Mouse (Mus musculus): ENCODE results near the gene Pds5a. TPM values are rescaled to one million over a fixed set of nuclear protein-coding genes. Genes with fewer than 3 reads are reported as not detected.

Pds5a gene
- total and polyA plus RNA-seq, 3 experiments: 87.3 to 188 (median 88.0) TPM

- DNase-seq (ENCODE audit: low read depth, low spot score): peak; percentile 56
- no peak overlapping the region for H3K4me3 ChIP-seq (ENCODE audit: control insufficient read depth in 1 of 2, insufficient read depth in 1 of 2, low read depth in 2 of 2, low read length in 2 of 2)
- no peaks in the 10 kb centered on the region for H3K27me3 ChIP-seq (ENCODE audit: control insufficient read depth in 1 of 2, insufficient read depth in 2 of 2, low read length in 2 of 2)
- H3K9me3 ChIP-seq (replicated peaks; ENCODE audit: insufficient read depth, low read length): no peaks in the 10 kb centered on the region
- peaks cover 3 to 7% of the 10 kb centered on the region in 2 experiments; a peak in 2 of 4 replicates for H3K4me1 ChIP-seq (ENCODE audit: control insufficient read depth in 1 of 2, insufficient read depth in 2 of 2, low read length in 2 of 2)
- no peaks in the 10 kb centered on the region for H3K79me2 ChIP-seq (ENCODE audit: control insufficient read depth, insufficient read depth, low read length, poor library complexity)
- no peak overlapping the region for H3K9ac ChIP-seq (ENCODE audit: control insufficient read depth, low read depth, low read length, poor library complexity, severe bottlenecking)
- H3K36me3 ChIP-seq (ENCODE audit: control insufficient read depth in 1 of 2, insufficient read depth in 2 of 2, low read length in 2 of 2): peaks cover 0 to 3% of the 10 kb centered on the region in 2 experiments; a peak in 2 of 4 replicates
- H3K27ac ChIP-seq (ENCODE audit: control insufficient read depth, low read depth, low read length): 0 out of 2 replicates have a peak overlapping the region, but pooled peaks have one; percentile 3
- TF ChIP-seq HCFC1 (IDR thresholded peaks at IDR 0.05; ENCODE audit: low read depth, low read length) (no peak), TBP (IDR thresholded peaks at IDR 0.05; ENCODE audit: low read depth, low read length) (0 out of 2 replicates have a peak, but pooled peaks have one; percentile 12), NELFE (IDR thresholded peaks at IDR 0.05; ENCODE audit: low read depth, low read length) (peak; percentile 29; the same call in 1 of the 2 replicates), ELF1 (IDR thresholded peaks at IDR 0.05; ENCODE audit: low read depth, low read length) (no peak), EP300 (IDR thresholded peaks at IDR 0.05; ENCODE audit: low read depth in 1 of 2, low read length in 2 of 2) (no peak), MAZ (IDR thresholded peaks at IDR 0.05; ENCODE audit: low read depth, low read length) (no peak), MAFK (IDR thresholded peaks at IDR 0.05; ENCODE audit: borderline replicate concordance, low read depth, low read length) (no peak)
Measured at GRCm38 (mm10) chr5:65739366-65739765, 41.3 kb upstream of the Pds5a start.

- H3K4me3 ChIP-seq (ENCODE audit: control insufficient read depth in 1 of 2, insufficient read depth in 1 of 2, low read depth in 2 of 2, low read length in 2 of 2): no peak overlapping the region
- H3K79me2 ChIP-seq (ENCODE audit: control insufficient read depth, insufficient read depth, low read length, poor library complexity): no peaks in the 10 kb centered on the region; the same call in 1 of the 2 replicates
- peaks cover 14 to 21% of the 10 kb centered on the region in 2 experiments for H3K4me1 ChIP-seq (ENCODE audit: control insufficient read depth in 1 of 2, insufficient read depth in 2 of 2, low read length in 2 of 2)
Measured at GRCm38 (mm10) chr5:65735601-65736000, 37.5 kb upstream of the Pds5a start.

GRCm38 (mm10) chr5:65731173-65732007, 33.3 kb upstream of the Pds5a start:
- no peaks in the 10 kb centered on the region for H3K9me3 ChIP-seq (replicated peaks; ENCODE audit: insufficient read depth, low read length)
- H3K4me3 ChIP-seq (ENCODE audit: control insufficient read depth in 1 of 2, insufficient read depth in 1 of 2, low read depth in 2 of 2, low read length in 2 of 2): no peak overlapping the region
- no peaks in the 10 kb centered on the region for H3K27me3 ChIP-seq (ENCODE audit: control insufficient read depth in 1 of 2, insufficient read depth in 2 of 2, low read length in 2 of 2)
- peak; percentile 98 for DNase-seq (ENCODE audit: low read depth, low spot score)
- H3K36me3 ChIP-seq (ENCODE audit: control insufficient read depth in 1 of 2, insufficient read depth in 2 of 2, low read length in 2 of 2): peaks cover 0 to 20% of the 10 kb centered on the region in 2 experiments; a peak in 2 of 4 replicates
- peak overlapping the region; percentile 98 for H3K27ac ChIP-seq (ENCODE audit: control insufficient read depth, low read depth, low read length)
- peak overlapping the region; percentile 65 for H3K9ac ChIP-seq (ENCODE audit: control insufficient read depth, low read depth, low read length, poor library complexity, severe bottlenecking)
- peaks cover 17 to 30% of the 10 kb centered on the region in 2 experiments for H3K4me1 ChIP-seq (ENCODE audit: control insufficient read depth in 1 of 2, insufficient read depth in 2 of 2, low read length in 2 of 2)
- H3K79me2 ChIP-seq (ENCODE audit: control insufficient read depth, insufficient read depth, low read length, poor library complexity): no peaks in the 10 kb centered on the region; the same call in 1 of the 2 replicates
- TF ChIP-seq UBTF (IDR thresholded peaks at IDR 0.05; ENCODE audit: borderline replicate concordance, insufficient read depth, low read depth, low read length): no peak
- TF ChIP-seq MEF2A (IDR thresholded peaks at IDR 0.05; ENCODE audit: extremely low read depth, insufficient replicate concordance, low read depth, low read length, poor library complexity, severe bottlenecking): no peak
- TF ChIP-seq KAT2A (conservative IDR thresholded peaks at IDR 0.05; ENCODE audit: low read depth, low read length): no peak
- TF ChIP-seq GATA1 (IDR thresholded peaks at IDR 0.05; ENCODE audit: low read depth, low read length): peak; percentile 96
- peak; percentile 86 for TF ChIP-seq RCOR1 (IDR thresholded peaks at IDR 0.05; ENCODE audit: low read depth, low read length)
- TF ChIP-seq TAL1 (IDR thresholded peaks at IDR 0.05; ENCODE audit: low read length): peak; percentile 98
- TF ChIP-seq ZNF384 (IDR thresholded peaks at IDR 0.05; ENCODE audit: low read depth, low read length): no peak
- peak; percentile 94 for TF ChIP-seq ETS1 (IDR thresholded peaks at IDR 0.05; ENCODE audit: low read depth, low read length)
- TF ChIP-seq ZC3H11A (IDR thresholded peaks at IDR 0.05; ENCODE audit: low read depth, low read length): no peak
- TF ChIP-seq HCFC1 (IDR thresholded peaks at IDR 0.05; ENCODE audit: low read depth, low read length): no peak
- TF ChIP-seq TCF12 (IDR thresholded peaks at IDR 0.05; ENCODE audit: low read depth, low read length): peak; percentile 97
- TF ChIP-seq CTCF (IDR thresholded peaks at IDR 0.05 in 2 of 3, conservative IDR thresholded peaks at IDR 0.05 in 1 of 3; ENCODE audit: control insufficient read depth in 1 of 3, insufficient read depth in 1 of 3, low read depth in 2 of 3, low read length in 3 of 3, poor library complexity in 1 of 3, severe bottlenecking in 1 of 3): no peak
- TF ChIP-seq MYC (IDR thresholded peaks at IDR 0.05; ENCODE audit: low read depth, low read length): 0 out of 2 replicates have a peak, but pooled peaks have one; percentile 22
- TF ChIP-seq CHD2 (IDR thresholded peaks at IDR 0.05; ENCODE audit: low read length): peak; percentile 63
- TF ChIP-seq MYB (IDR thresholded peaks at IDR 0.05; ENCODE audit: low read depth, low read length): no peak
- no peak for TF ChIP-seq MAFK (IDR thresholded peaks at IDR 0.05; ENCODE audit: borderline replicate concordance, low read depth, low read length)

More at GRCm38 (mm10) chr5:65735601-65736000, 37.5 kb upstream of the Pds5a start:
- H3K27me3 ChIP-seq (ENCODE audit: control insufficient read depth in 1 of 2, insufficient read depth in 2 of 2, low read length in 2 of 2): no peaks in the 10 kb centered on the region
- H3K36me3 ChIP-seq (ENCODE audit: control insufficient read depth in 1 of 2, insufficient read depth in 2 of 2, low read length in 2 of 2): peaks cover 0 to 18% of the 10 kb centered on the region in 2 experiments; a peak in 2 of 4 replicates
- no peak overlapping the region for H3K9ac ChIP-seq (ENCODE audit: control insufficient read depth, low read depth, low read length, poor library complexity, severe bottlenecking)
- no peak for DNase-seq (ENCODE audit: low read depth, low spot score)
- TF ChIP-seq NELFE (IDR thresholded peaks at IDR 0.05; ENCODE audit: low read depth, low read length) (no peak), ZMIZ1 (IDR thresholded peaks at IDR 0.05; ENCODE audit: low read depth, low read length) (no peak), ZKSCAN1 (IDR thresholded peaks at IDR 0.05; ENCODE audit: low read depth, low read length) (no peak), MEF2A (IDR thresholded peaks at IDR 0.05; ENCODE audit: extremely low read depth, insufficient replicate concordance, low read depth, low read length, poor library complexity, severe bottlenecking) (no peak), MYC (IDR thresholded peaks at IDR 0.05; ENCODE audit: low read depth, low read length) (no peak), EP300 (IDR thresholded peaks at IDR 0.05; ENCODE audit: low read depth in 1 of 2, low read length in 2 of 2) (no peak)
- no peaks in the 10 kb centered on the region for H3K9me3 ChIP-seq (replicated peaks; ENCODE audit: insufficient read depth, low read length)
- no peak overlapping the region for H3K27ac ChIP-seq (ENCODE audit: control insufficient read depth, low read depth, low read length)

Measured in MEL (cell line).